Mouse (Mus musculus) CH12.LX (cell line): ENCODE data around the gene Fkbp14. TPM values are rescaled to one million over a fixed set of nuclear protein-coding genes. Genes with fewer than 3 reads are reported as not detected.

ENCODE experiments used
- DNase-seq: peaks from one replicate; pipeline ENCODE4 v3.0.0-alpha.2; 2013; ENCODE audit errors: extremely low read depth
- H3K27ac ChIP-seq: 2 replicates; pipeline ENCODE4 v1.5.1; 2012; ENCODE audit warnings: low read depth, mild to moderate bottlenecking, control low read depth, moderate library complexity; ENCODE audit not compliant: insufficient read depth
- H3K27me3 ChIP-seq: replicated peaks from 2 replicates; pipeline ENCODE3; 2012; ENCODE audit warnings: inconsistent platforms
- H3K36me3 ChIP-seq, 2 experiments: replicated peaks in 1 of 2; 2 replicates each; pipeline versions ENCODE3 to v1.6.1; 2012; ENCODE audit warnings: inconsistent platforms in 1 of 2, low read length in 1 of 2, mild to moderate bottlenecking in 1 of 2, mixed read lengths in 1 of 2, moderate library complexity in 1 of 2; ENCODE audit not compliant: control insufficient read depth in 1 of 2, insufficient read depth in 1 of 2
- H3K4me1 ChIP-seq, 2 experiments: 2 replicates each; pipeline ENCODE4 v1.6.1; 2012; ENCODE audit warnings: inconsistent platforms in 1 of 2, moderate library complexity in 1 of 2; ENCODE audit not compliant: insufficient read depth in 2 of 2, control insufficient read depth in 1 of 2
- H3K4me2 ChIP-seq: 2 replicates; pipeline ENCODE4 v1.6.1; 2012; ENCODE audit warnings: low read depth, mild to moderate bottlenecking, control low read depth; ENCODE audit not compliant: poor library complexity, insufficient read depth, severe bottlenecking
- H3K4me3 ChIP-seq, 3 experiments: fragments of 150-350 bp in 1 of 3; sonication (generic) in 1 of 3; replicated peaks in 1 of 3; 2 replicates each; pipeline versions ENCODE3 to v1.5.1; 2011 to 2012; ENCODE audit warnings: low read depth in 2 of 3, low read length in 2 of 3, mild to moderate bottlenecking in 2 of 3, moderate library complexity in 2 of 3, control low read depth in 1 of 3, improper control_type of control experiment in 1 of 3, inconsistent platforms in 1 of 3, mixed read lengths in 1 of 3; ENCODE audit not compliant: poor library complexity in 1 of 3
- H3K79me2 ChIP-seq: replicated peaks from 2 replicates; pipeline ENCODE4 v1.6.1; 2012; ENCODE audit warnings: mild to moderate bottlenecking, moderate library complexity; ENCODE audit not compliant: control insufficient read depth, poor library complexity, insufficient read depth, severe bottlenecking; ENCODE audit errors: extremely low read depth
- H3K9ac ChIP-seq: 2 replicates; pipeline ENCODE4 v1.6.1; 2012; ENCODE audit warnings: low read depth, mild to moderate bottlenecking, control low read depth, moderate library complexity; ENCODE audit not compliant: insufficient read depth
- H3K9me3 ChIP-seq: replicated peaks from 2 replicates; pipeline ENCODE3; 2012; ENCODE audit warnings: low read length, inconsistent platforms, mixed read lengths
- BHLHE40 ChIP-seq: IDR thresholded peaks from 2 replicates; pipeline ENCODE4 v1.6.1; 2011; ENCODE audit warnings: mild to moderate bottlenecking, low read depth, low read length, improper control_type of control experiment
- CHD1 ChIP-seq: IDR thresholded peaks from 2 replicates; pipeline ENCODE4 v1.6.1; 2012; ENCODE audit warnings: low read depth, low read length, improper control_type of control experiment, inconsistent platforms
- CHD2 ChIP-seq: IDR thresholded peaks from 2 replicates; pipeline ENCODE4 v1.6.1; 2011; ENCODE audit warnings: low read length, improper control_type of control experiment
- CTCF ChIP-seq, 2 experiments: IDR thresholded peaks in 1 of 2; conservative IDR thresholded peaks in 1 of 2; 2 replicates each; pipeline ENCODE4 v1.5.1; 2011 to 2012; ENCODE audit warnings: low read depth in 2 of 2, low read length in 2 of 2, improper control_type of control experiment in 1 of 2, inconsistent platforms in 1 of 2, mild to moderate bottlenecking in 1 of 2, moderate library complexity in 1 of 2
- E2F4 ChIP-seq: IDR thresholded peaks from 2 replicates; pipeline ENCODE4 v1.6.1; 2011; ENCODE audit warnings: low read depth, low read length, improper control_type of control experiment; ENCODE audit not compliant: insufficient replicate concordance
- ELF1 ChIP-seq: IDR thresholded peaks from 2 replicates; pipeline ENCODE4 v1.6.1; 2014; ENCODE audit warnings: low read depth, mild to moderate bottlenecking, inconsistent platforms, low read length, improper control_type of control experiment
- EP300 ChIP-seq: IDR thresholded peaks from 2 replicates; pipeline ENCODE4 v1.6.1; 2011; ENCODE audit warnings: low read length, improper control_type of control experiment
- ETS1 ChIP-seq: conservative IDR thresholded peaks from 2 replicates; pipeline ENCODE4 v1.6.1; 2012; ENCODE audit warnings: low read depth, mild to moderate bottlenecking, inconsistent platforms, low read length, improper control_type of control experiment, moderate library complexity
- HCFC1 ChIP-seq: IDR thresholded peaks from 2 replicates; pipeline ENCODE4 v1.6.1; 2012; ENCODE audit warnings: low read depth, mild to moderate bottlenecking, inconsistent platforms, low read length, improper control_type of control experiment
- JUN ChIP-seq: IDR thresholded peaks from 2 replicates; pipeline ENCODE4 v1.6.1; 2011; ENCODE audit warnings: low read depth, mild to moderate bottlenecking, low read length, improper control_type of control experiment, moderate library complexity; ENCODE audit not compliant: insufficient read depth
- JUND ChIP-seq: conservative IDR thresholded peaks from 2 replicates; pipeline ENCODE4 v1.6.1; 2011; ENCODE audit warnings: low read depth, low read length, improper control_type of control experiment
- MAFK ChIP-seq: IDR thresholded peaks from 2 replicates; pipeline ENCODE4 v1.6.1; 2011; ENCODE audit warnings: low read length, improper control_type of control experiment; ENCODE audit not compliant: insufficient replicate concordance
- MAX ChIP-seq: IDR thresholded peaks from 2 replicates; pipeline ENCODE4 v1.6.1; 2011; ENCODE audit warnings: low read length, improper control_type of control experiment
- MAZ ChIP-seq: IDR thresholded peaks from 2 replicates; pipeline ENCODE4 v1.6.1; 2012; ENCODE audit warnings: low read depth, mild to moderate bottlenecking, inconsistent platforms, low read length, improper control_type of control experiment, moderate library complexity
- MEF2A ChIP-seq: IDR thresholded peaks from 2 replicates; pipeline ENCODE4 v1.6.1; 2014; ENCODE audit warnings: low read depth, mild to moderate bottlenecking, inconsistent platforms, low read length, improper control_type of control experiment, borderline replicate concordance
- NELFE ChIP-seq: IDR thresholded peaks from 2 replicates; pipeline ENCODE4 v1.6.1; 2011; ENCODE audit warnings: low read depth, low read length, improper control_type of control experiment
- NRF1 ChIP-seq: IDR thresholded peaks from 2 replicates; pipeline ENCODE4 v1.6.1; 2014; ENCODE audit warnings: low read depth, mild to moderate bottlenecking, inconsistent platforms, low read length, improper control_type of control experiment, moderate library complexity
- PAX5 ChIP-seq: IDR thresholded peaks from 2 replicates; pipeline ENCODE4 v1.6.1; 2012; ENCODE audit warnings: low read length, inconsistent platforms, mixed read lengths
- POLR2A ChIP-seq: IDR thresholded peaks from 2 replicates; pipeline ENCODE4 v1.6.1; 2011; ENCODE audit warnings: low read depth, mild to moderate bottlenecking, improper control_type of control experiment, low read length
- POLR2AphosphoS2 ChIP-seq: IDR thresholded peaks from 2 replicates; pipeline ENCODE4 v1.6.1; 2011; ENCODE audit warnings: low read depth, low read length, improper control_type of control experiment
- RCOR1 ChIP-seq: conservative IDR thresholded peaks from 2 replicates; pipeline ENCODE4 v1.6.1; 2012; ENCODE audit warnings: low read depth, mild to moderate bottlenecking, inconsistent platforms, low read length, improper control_type of control experiment
- SIN3A ChIP-seq: IDR thresholded peaks from 2 replicates; pipeline ENCODE4 v1.6.1; 2012; ENCODE audit warnings: low read length, improper control_type of control experiment, inconsistent platforms
- SMC3 ChIP-seq: IDR thresholded peaks from 2 replicates; pipeline ENCODE4 v1.6.1; 2011; ENCODE audit warnings: low read depth, low read length, improper control_type of control experiment
- TBP ChIP-seq: conservative IDR thresholded peaks from 2 replicates; pipeline ENCODE4 v1.6.1; 2011; ENCODE audit warnings: low read depth, low read length, improper control_type of control experiment
- TCF12 ChIP-seq: IDR thresholded peaks from 2 replicates; pipeline ENCODE4 v1.6.1; 2014; ENCODE audit warnings: low read depth, mild to moderate bottlenecking, inconsistent platforms, low read length, improper control_type of control experiment
- USF1 ChIP-seq: IDR thresholded peaks from 2 replicates; pipeline ENCODE4 v1.6.1; 2014; ENCODE audit warnings: low read depth, mild to moderate bottlenecking, inconsistent platforms, low read length, improper control_type of control experiment
- USF2 ChIP-seq: conservative IDR thresholded peaks from 2 replicates; pipeline ENCODE4 v1.6.1; 2011; ENCODE audit warnings: low read depth, low read length, improper control_type of control experiment
- ZNF384 ChIP-seq: IDR thresholded peaks from 2 replicates; pipeline ENCODE4 v1.6.1; 2012; ENCODE audit warnings: low read depth, low read length, improper control_type of control experiment, inconsistent platforms
- dilution Hi-C: fragments of 300-500 bp; cut with MboI; formaldehyde crosslinking; loops from 2 replicates; pipeline ENCODE4 v1.14.3; 2020; ENCODE audit warnings: low sequenced_read_pairs; ENCODE audit not compliant: extremely low pct_unique_long_range_greater_than_20kb, extremely low pct_ligation_motif_present
- in situ Hi-C: fragments of 300-500 bp; cut with MboI; formaldehyde crosslinking; loops from 3 replicates; pipeline ENCODE4 v1.14.3; 2019; ENCODE audit warnings: low sequenced_read_pairs, low pct_ligation_motif_present, low pct_unique_long_range_greater_than_20kb, mixed read lengths
- polyA plus RNA-seq: library from polyadenylated mRNA; unstranded; fragments of >175 nt; gene quantifications from 2 replicates; pipeline ENCODE4 v1.2.1, GENCODE M21; 2012; ENCODE audit warnings: low read depth; ENCODE audit not compliant: insufficient read length
- total RNA-seq, 2 experiments: library from RNA; depleted of rRNA; stranded (reverse); fragments of 300-350 nt in 1 of 2; fragments of >200 nt in 1 of 2; gene quantifications; 2 replicates each; pipeline ENCODE4 v1.2.3; 2012 to 2014

The Fkbp14 gene
- total and polyA plus RNA-seq, 3 experiments: 0.50 to 0.95 (median 0.68) TPM

- H3K9me3 ChIP-seq: peaks cover 10% of the 10 kb centered on the region
- H3K36me3 ChIP-seq: no peaks in the 10 kb centered on the region
- in situ Hi-C loops (no loop called here), dilution Hi-C loops (no loop called here)
- H3K4me3 ChIP-seq: no peak overlapping the region
- H3K27me3 ChIP-seq: no peaks in the 10 kb centered on the region
- no peak overlapping the region for H3K9ac ChIP-seq
- H3K27ac ChIP-seq: no peak overlapping the region
- TF ChIP-seq TBP (no peak), POLR2AphosphoS2 (no peak), NRF1 (no peak), EP300 (no peak), JUN (no peak), USF2 (no peak), TCF12 (no peak), CHD1 (no peak), RCOR1 (no peak), CTCF (conservative IDR thresholded peaks at IDR 0.05 in 1 of 2, IDR thresholded peaks at IDR 0.05 in 1 of 2; ENCODE audit: low read depth in 2 of 2, low read length in 2 of 2) (no peak), POLR2A (no peak), MAZ (no peak), SMC3 (no peak), ZNF384 (no peak), SIN3A (no peak), ETS1 (no peak), ELF1 (no peak), MEF2A (no peak)
- H3K4me2 ChIP-seq: no peak overlapping the region
- no peaks in the 10 kb centered on the region for H3K79me2 ChIP-seq
- no peak for DNase-seq
- peaks cover 19 to 40% of the 10 kb centered on the region in 2 experiments for H3K4me1 ChIP-seq
Measured at GRCm38 (mm10) chr6:54540252-54540887, 56.7 kb downstream of the Fkbp14 start.

- Histone ChIP-seq H3K79me2 (no peaks in the 10 kb centered on the region), H3K4me2 (no peak overlapping the region), H3K27ac (no peak overlapping the region), H3K9me3 (peaks cover 10% of the 10 kb centered on the region), H3K4me3 (no peak overlapping the region), H3K4me1 (peaks cover 20 to 49% of the 10 kb centered on the region in 2 experiments), H3K36me3 (no peaks in the 10 kb centered on the region), H3K27me3 (no peaks in the 10 kb centered on the region), H3K9ac (no peak overlapping the region)
- DNase-seq: no peak
- dilution Hi-C loops: no loop called here
- in situ Hi-C loops: no loop called here
- no peak for TF ChIP-seq RCOR1
- TF ChIP-seq EP300: no peak
- TF ChIP-seq ZNF384: no peak
- no peak for TF ChIP-seq TCF12
- TF ChIP-seq ELF1: no peak
- TF ChIP-seq CHD1: no peak
- no peak for TF ChIP-seq CTCF (conservative IDR thresholded peaks at IDR 0.05 in 1 of 2, IDR thresholded peaks at IDR 0.05 in 1 of 2; ENCODE audit: low read depth in 2 of 2, low read length in 2 of 2)
- no peak for TF ChIP-seq USF1
- TF ChIP-seq BHLHE40: no peak
- TF ChIP-seq NELFE: no peak
- no peak for TF ChIP-seq PAX5
- no peak for TF ChIP-seq MAFK
- TF ChIP-seq HCFC1: no peak
- no peak for TF ChIP-seq CHD2
- TF ChIP-seq JUND: no peak
- no peak for TF ChIP-seq MEF2A
- no peak for TF ChIP-seq E2F4
- no peak for TF ChIP-seq MAX
- no peak for TF ChIP-seq POLR2AphosphoS2
Measured at GRCm38 (mm10) chr6:54539396-54539795, 57.7 kb downstream of the Fkbp14 start.
